Comparison of ENCODE assay signal across 21 mouse cellular contexts in genomic region chr3:132168911-132169310, GRCm38 (mm10).
DNase-seq lines count a peak whose midpoint lies in the region; ATAC-seq and TF ChIP-seq lines count a peak whose summit lies in the region.
"Had no signal": no experiment of that assay in that cellular context is flagged by ENCODE, and none has a peak within 500 bp of the region (broad histone marks: within the 10 kb centered on the region; RNA-seq: fewer than 3 reads in every experiment).

No protein-coding gene starts in this region.

- H3K4me3 ChIP-seq in gastrocnemius, adult 2 months, result no peak overlapping the region
- H3K4me3 ChIP-seq in bone marrow macrophage, adult 2 months (ENCODE audit: insufficient read depth, low read length), result no peak overlapping the region
- H3K4me3 ChIP-seq: heart, embryonic 12.5 days; heart, embryonic 15.5 days had no signal

- no peak for TF ChIP-seq CTCF in gastrocnemius, adult 2 months (IDR thresholded peaks at IDR 0.05)
- TF ChIP-seq CTCF in bone marrow macrophage, adult 2 months (IDR thresholded peaks at IDR 0.05; ENCODE audit: low read depth, low read length), result no peak

- no peak for TF ChIP-seq POLR2A in bone marrow macrophage, adult 2 months (IDR thresholded peaks at IDR 0.05; ENCODE audit: borderline replicate concordance, low read depth, low read length)

- DNase-seq in gastrocnemius, adult 2 months, result no peak
- no peak for DNase-seq in gastrocnemius, postnatal 36 days
- no peak for DNase-seq in heart, postnatal 36 days
- no peak for DNase-seq in right cerebral cortex, adult 2 months (ENCODE audit: low spot score in 2 of 2)
- DNase-seq: adrenal gland, adult 2 months; adrenal gland, postnatal 14 days; cerebellum, adult 11-12 months; cerebellum, adult 8-10 months; cerebellum, postnatal 14 days; forebrain, postnatal 0 days; gastrocnemius, postnatal 25 days; heart, adult 18-20 months; heart, postnatal 4 days had no signal

- intact Hi-C loops in gastrocnemius, adult 2 months (cut with DNase I), result no loop called here
- intact Hi-C loops in gastrocnemius, postnatal 36 days (cut with DNase I), result no loop called here
- intact Hi-C loops in heart, postnatal 36 days (cut with DNase I), result no loop called here

- H3K4me1 ChIP-seq in bone marrow macrophage, adult 2 months (ENCODE audit: control insufficient read depth, insufficient read depth, low read length), result peaks cover 37% of the 10 kb centered on the region
- H3K4me1 ChIP-seq: heart, embryonic 12.5 days; heart, embryonic 15.5 days had no signal

- peak; percentile 37; the same call in 1 of the 2 replicates for ATAC-seq in granulocyte monocyte progenitor cell, adult 5-6 weeks (replicated peaks; ENCODE audit: poor library complexity, severe bottlenecking)
- ATAC-seq: forebrain, embryonic 14.5 days; forebrain, postnatal 0 days; intestine, postnatal 0 days; Patski had no signal

- 0 out of 2 replicates have a peak overlapping the region, but pooled peaks have one; percentile 12 for H3K27ac ChIP-seq in gastrocnemius, adult 2 months
- peak overlapping the region; percentile 62 for H3K27ac ChIP-seq in bone marrow macrophage, adult 2 months (ENCODE audit: insufficient read depth, low read depth, low read length)
- H3K27ac ChIP-seq: heart, embryonic 15.5 days; hindbrain, embryonic 14.5 days had no signal
